Mouse (Mus musculus) spleen, adult 2 months (tissue): Measurements from ENCODE around the gene Dvl2.

Source experiments
- CTCF ChIP-seq: fragments of 200-500 bp; IDR thresholded peaks from 2 replicates; pipeline ENCODE4 v1.5.1; 2011; ENCODE audit warnings: mild to moderate bottlenecking, inconsistent platforms; ENCODE audit not compliant: insufficient read depth, insufficient read length, insufficient replicate concordance; ENCODE audit errors: extremely low read depth
- POLR2A ChIP-seq: fragments of 200-500 bp; IDR thresholded peaks from 2 replicates; pipeline ENCODE4 v1.6.1; 2011; ENCODE audit warnings: low read depth, low read length, inconsistent platforms

DNA sequence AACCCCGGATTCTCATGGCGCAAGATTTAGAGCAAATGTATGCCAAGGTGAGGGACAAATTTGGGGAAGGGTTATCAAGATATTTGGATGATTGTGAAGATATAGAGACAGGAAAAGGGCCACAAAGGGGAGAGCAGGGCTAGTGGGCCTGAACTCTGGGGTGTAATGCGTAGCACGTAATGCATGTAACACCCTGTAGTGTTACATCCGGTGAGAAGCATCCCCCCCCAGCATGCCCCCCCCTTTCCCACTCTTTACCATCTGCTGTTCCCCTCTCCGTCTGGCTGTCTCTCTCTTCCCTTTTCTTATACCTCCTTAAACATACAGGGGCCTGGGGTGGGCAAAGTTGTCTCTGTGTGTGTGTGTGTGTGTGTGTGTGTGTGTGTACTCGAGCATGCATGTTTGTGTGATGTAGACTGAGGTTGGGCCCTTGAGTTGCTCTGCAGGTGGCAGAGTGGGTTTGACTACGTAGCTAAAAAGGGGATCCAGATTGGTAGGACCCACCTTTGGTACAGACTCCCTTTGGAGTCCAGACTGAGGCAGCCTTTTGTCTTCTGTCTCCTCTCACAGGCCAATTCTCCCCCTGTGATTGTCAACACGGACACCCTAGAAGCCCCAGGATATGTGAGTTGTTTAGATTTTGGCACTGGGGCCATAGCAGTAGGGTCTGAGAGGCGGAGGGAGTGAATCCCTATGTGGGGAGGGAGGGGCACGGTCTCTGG is 29.6 kb downstream of the Dvl2 start:
- TF ChIP-seq CTCF: no peak
- TF ChIP-seq POLR2A: no peak
